Mouse (Mus musculus): Measurements from ENCODE around the gene Zfp53.

DNA sequence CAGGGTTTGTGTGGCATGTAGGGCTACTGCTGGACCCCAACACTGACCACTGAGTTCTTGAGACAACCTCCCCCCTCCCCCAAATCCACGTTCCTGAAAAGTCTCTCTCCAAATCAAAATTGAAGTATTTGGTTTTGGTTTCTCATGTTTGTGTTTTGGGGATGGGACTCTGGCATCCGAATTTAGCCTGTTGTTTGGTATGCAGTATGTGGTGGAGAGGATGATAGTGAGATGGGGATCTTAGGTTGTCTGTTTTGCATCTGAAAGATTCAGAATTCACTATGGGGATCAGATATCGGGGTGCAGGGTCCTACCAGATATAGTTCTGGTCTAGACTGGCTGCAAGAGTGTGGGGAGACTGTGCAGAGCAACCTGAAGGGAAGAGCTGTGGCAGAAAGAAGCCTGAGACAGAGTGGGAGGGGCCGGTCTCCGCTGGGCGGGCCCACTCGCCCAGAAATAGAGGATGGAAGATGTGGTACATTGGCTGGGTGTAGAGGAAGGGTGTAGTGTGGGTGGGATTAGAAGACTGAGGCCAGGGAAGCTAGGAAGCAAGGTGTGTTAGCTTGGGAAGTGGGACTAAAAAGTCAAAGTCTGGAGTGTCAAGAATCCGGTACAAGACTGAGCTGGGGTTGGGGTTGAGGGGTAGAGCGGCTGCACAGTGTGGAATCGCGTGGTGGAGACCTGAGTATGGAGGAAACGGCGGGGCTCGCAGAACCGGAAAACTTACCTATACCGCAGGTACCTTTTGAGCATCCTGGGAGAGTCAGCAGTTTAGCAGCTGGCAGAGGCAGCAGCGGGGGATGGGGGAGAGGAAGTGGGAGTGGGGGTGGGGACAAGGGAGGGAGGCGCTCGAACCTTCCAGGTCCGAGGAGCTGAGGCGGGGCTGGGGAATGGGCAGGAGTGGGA lies 46.6 kb downstream of the Zfp53 start, which contains the start of gene Zfp52:
- TF ChIP-seq EP300 (IDR thresholded peaks at IDR 0.05; ENCODE audit: low read depth) (no peak), CTCF (IDR thresholded peaks at IDR 0.05; ENCODE audit: low read depth) (no peak)

Measured in heart, postnatal 0 days (tissue).